Mouse (Mus musculus) central nervous system, embryonic 18 days (tissue): ENCODE measurements around the gene Zfp458. TPM values are rescaled to one million over a fixed set of nuclear protein-coding genes. Genes with fewer than 3 reads are reported as not detected.

ENCODE experiments used
- polyA plus RNA-seq: library from polyadenylated mRNA; depleted of rRNA; stranded (reverse); fragments of >200 nt; gene quantifications from 2 replicates; pipeline ENCODE4 v1.2.3, GENCODE M21; 2012; rRNA removed

Gene Zfp458
- 3.8 and 4.3 TPM in 2 replicates for polyA plus RNA-seq

GRCm38 (mm10) chr13:67278314-67278713 is at the start of gene Zfp458:
TSS of gene Zfp458 (minus strand) at chr13:67278466.

GRCm38 (mm10) chr13:67305822-67306672 is 27.8 kb upstream of the Zfp458 start, which contains the start of gene Zfp457:
TSS of gene Zfp457 (minus strand) at chr13:67306485.

Other genes with a start within 250 kb of the Zfp458 start
- gene Zfp712, start 217.3 kb downstream of the Zfp458 start, polyA plus RNA-seq, result 3.9 and 4.0 TPM in 2 replicates
- gene Zfp708, start 180.5 kb downstream of the Zfp458 start, polyA plus RNA-seq, result 6.9 and 7.1 TPM in 2 replicates
- gene Gm28557, start 169.9 kb downstream of the Zfp458 start, polyA plus RNA-seq, result 1.4 and 1.7 TPM in 2 replicates
- 0.04 and 0.11 TPM in 2 replicates for gene Rslcan18, start 162.2 kb downstream of the Zfp458 start, polyA plus RNA-seq
- 3.8 and 4.1 TPM in 2 replicates for gene Zfp759, start 156.8 kb downstream of the Zfp458 start, polyA plus RNA-seq
- 4.7 and 5.2 TPM in 2 replicates for gene Rsl1, start 105.3 kb downstream of the Zfp458 start, polyA plus RNA-seq
- 2.0 TPM in 2 replicates for gene Zfp455, start 84.0 kb downstream of the Zfp458 start, polyA plus RNA-seq
- gene Zfp457, start 28.0 kb upstream of the Zfp458 start, polyA plus RNA-seq, result 1.9 and 2.0 TPM in 2 replicates
- gene Zfp595, start 54.1 kb upstream of the Zfp458 start, polyA plus RNA-seq, result 2.2 and 2.3 TPM in 2 replicates
- gene Gm28044, start 82.1 kb upstream of the Zfp458 start, polyA plus RNA-seq, result not detected in 2 replicates
- gene Zfp953, start 82.1 kb upstream of the Zfp458 start, polyA plus RNA-seq, result 0.51 and 0.56 TPM in 2 replicates
- gene Gm28041, start 97.3 kb upstream of the Zfp458 start, polyA plus RNA-seq, result 0.11 TPM in 1 of 2 replicates, not detected in the other
- gene Zfp456, start 97.3 kb upstream of the Zfp458 start, polyA plus RNA-seq, result 0.36 and 0.48 TPM in 2 replicates
- 4.5 and 4.6 TPM in 2 replicates for gene Zfp429, start 121.4 kb upstream of the Zfp458 start, polyA plus RNA-seq
- 1.7 and 2.2 TPM in 2 replicates for gene Zfp459, start 143.0 kb upstream of the Zfp458 start, polyA plus RNA-seq
- 4.6 and 5.2 TPM in 2 replicates for gene Zfp874a, start 173.2 kb upstream of the Zfp458 start, polyA plus RNA-seq
- gene Zfp874b, start 205.8 kb upstream of the Zfp458 start, polyA plus RNA-seq, result 5.9 and 6.4 TPM in 2 replicates
- 4.6 and 5.1 TPM in 2 replicates for gene Zfp58, start 222.1 kb upstream of the Zfp458 start, polyA plus RNA-seq
- gene Gm26965, start 247.7 kb upstream of the Zfp458 start, polyA plus RNA-seq, result 0.16 TPM in 1 of 2 replicates, not detected in the other
- 23.2 and 26.7 TPM in 2 replicates for gene Zfp87, start 247.7 kb upstream of the Zfp458 start, polyA plus RNA-seq